Mouse (Mus musculus): Measurements from ENCODE around the gene Gpm6b. TPM values are rescaled to one million over a fixed set of nuclear protein-coding genes. Genes with fewer than 3 reads are reported as not detected.

The Gpm6b gene
- polyA plus RNA-seq, 1 experiment from 2014 or later = 7.2 TPM

DNA sequence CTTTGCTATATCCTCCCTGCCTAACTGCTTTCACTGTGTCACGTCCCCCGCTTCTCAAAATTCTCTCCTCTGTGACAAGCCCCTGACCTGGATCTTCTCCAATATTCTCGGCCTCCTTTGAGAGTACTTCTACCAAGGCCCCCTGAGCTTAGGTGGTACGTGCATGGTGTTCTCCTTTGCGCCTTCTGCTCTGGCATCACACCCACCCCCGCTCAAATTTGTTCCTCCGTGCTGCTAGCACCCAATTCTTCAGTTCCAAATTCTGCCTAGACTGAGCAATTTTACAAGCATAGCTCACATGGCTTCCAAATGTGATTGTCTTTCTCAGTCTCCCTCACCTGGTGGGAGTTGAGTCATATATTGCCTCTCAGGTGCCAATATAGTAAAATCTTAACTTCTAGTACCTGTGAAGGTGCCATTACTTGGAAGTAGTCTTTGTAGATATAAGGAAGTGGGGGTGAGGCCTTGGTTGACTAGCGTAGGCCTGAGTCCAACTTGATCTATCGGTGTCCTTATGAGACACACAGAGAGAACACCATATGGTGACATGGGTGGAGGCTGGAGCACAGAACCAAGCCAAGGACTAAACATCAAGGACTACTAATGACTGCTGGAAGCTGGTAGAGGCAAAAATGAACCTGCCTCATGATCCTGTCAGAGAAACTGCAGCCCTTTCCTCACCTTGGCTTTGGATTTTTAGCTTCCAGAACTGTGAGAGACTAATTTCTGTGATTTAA is 100.2 kb downstream of the Gpm6b start:
- Histone ChIP-seq H3K4me1 (no peaks in the 10 kb centered on the region), H3K4me3 (no peak overlapping the region)
- WGBS = 79% methylated on average over 9 of the region's 9 CpGs

DNA sequence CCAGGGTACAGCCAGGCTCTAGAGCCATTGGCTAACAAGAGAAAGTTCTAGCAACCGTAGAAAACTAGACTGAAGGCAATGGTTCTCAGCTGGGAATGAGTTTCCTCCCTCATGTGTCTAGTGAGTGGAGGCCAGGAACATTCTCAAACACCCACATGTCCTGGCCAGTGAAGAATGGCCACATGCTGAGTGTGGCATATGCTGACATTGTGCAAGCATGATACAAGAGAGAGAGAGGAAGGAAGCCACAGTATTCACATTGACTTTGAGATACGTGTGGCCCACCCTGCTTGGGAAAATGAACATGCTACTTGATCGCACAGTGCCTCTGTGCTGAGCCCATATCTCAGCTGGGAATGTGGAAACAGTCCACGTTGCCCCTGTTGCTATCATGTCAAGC is 101.2 kb downstream of the Gpm6b start:
- no peak overlapping the region for H3K4me2 ChIP-seq
- H3K4me3 ChIP-seq = no peak overlapping the region
- no peaks in the 10 kb centered on the region for H3K27me3 ChIP-seq (replicated peaks)
- H3K27ac ChIP-seq (replicated peaks) = no peak overlapping the region
- H3K9me3 ChIP-seq = no peaks in the 10 kb centered on the region
- no peak overlapping the region for H3K9ac ChIP-seq
- H3K36me3 ChIP-seq = no peaks in the 10 kb centered on the region
- no peak for ATAC-seq (ENCODE audit: extremely low read depth, insufficient number of reproducible peaks, low FRiP score, low TSS enrichment)
- WGBS = 71% methylated on average over 4 of the region's 4 CpGs
- no peaks in the 10 kb centered on the region for H3K4me1 ChIP-seq

More for the DNA sequence above, 100.2 kb downstream of the Gpm6b start:
- Histone ChIP-seq H3K9me3 (no peaks in the 10 kb centered on the region), H3K27me3 (replicated peaks) (no peaks in the 10 kb centered on the region), H3K9ac (no peak overlapping the region), H3K4me2 (no peak overlapping the region), H3K36me3 (no peaks in the 10 kb centered on the region), H3K27ac (replicated peaks) (no peak overlapping the region)
- no peak for ATAC-seq (ENCODE audit: extremely low read depth, insufficient number of reproducible peaks, low FRiP score, low TSS enrichment)

DNA sequence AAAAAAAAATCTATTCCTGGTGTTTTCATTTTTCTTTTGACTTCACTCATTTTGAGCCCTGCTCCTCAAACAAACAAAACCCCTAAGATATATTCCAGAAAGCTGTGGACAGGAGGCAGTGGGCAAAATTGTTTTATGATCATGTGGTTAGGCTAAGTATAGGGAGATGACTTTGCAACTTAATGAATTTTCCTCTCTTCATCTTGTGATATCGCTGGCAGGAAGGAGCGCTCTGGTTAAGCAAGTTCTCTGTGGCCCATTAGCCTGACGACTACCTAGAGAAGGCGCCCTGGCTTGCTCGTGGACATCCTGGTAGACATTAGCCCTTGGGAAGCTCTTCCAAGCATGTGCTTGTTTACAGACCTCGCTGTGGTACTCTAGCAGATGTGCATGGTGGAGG is 103.1 kb downstream of the Gpm6b start:
- H3K9me3 ChIP-seq = no peaks in the 10 kb centered on the region
- no peaks in the 10 kb centered on the region for H3K4me1 ChIP-seq
- WGBS = 71% methylated on average over 6 of the region's 6 CpGs
- H3K9ac ChIP-seq = no peak overlapping the region
- ATAC-seq (ENCODE audit: extremely low read depth, insufficient number of reproducible peaks, low FRiP score, low TSS enrichment) = no peak
- no peaks in the 10 kb centered on the region for H3K36me3 ChIP-seq
- H3K27ac ChIP-seq (replicated peaks) = no peak overlapping the region
- H3K27me3 ChIP-seq (replicated peaks) = no peaks in the 10 kb centered on the region
- no peak overlapping the region for H3K4me3 ChIP-seq
- no peak overlapping the region for H3K4me2 ChIP-seq

DNA sequence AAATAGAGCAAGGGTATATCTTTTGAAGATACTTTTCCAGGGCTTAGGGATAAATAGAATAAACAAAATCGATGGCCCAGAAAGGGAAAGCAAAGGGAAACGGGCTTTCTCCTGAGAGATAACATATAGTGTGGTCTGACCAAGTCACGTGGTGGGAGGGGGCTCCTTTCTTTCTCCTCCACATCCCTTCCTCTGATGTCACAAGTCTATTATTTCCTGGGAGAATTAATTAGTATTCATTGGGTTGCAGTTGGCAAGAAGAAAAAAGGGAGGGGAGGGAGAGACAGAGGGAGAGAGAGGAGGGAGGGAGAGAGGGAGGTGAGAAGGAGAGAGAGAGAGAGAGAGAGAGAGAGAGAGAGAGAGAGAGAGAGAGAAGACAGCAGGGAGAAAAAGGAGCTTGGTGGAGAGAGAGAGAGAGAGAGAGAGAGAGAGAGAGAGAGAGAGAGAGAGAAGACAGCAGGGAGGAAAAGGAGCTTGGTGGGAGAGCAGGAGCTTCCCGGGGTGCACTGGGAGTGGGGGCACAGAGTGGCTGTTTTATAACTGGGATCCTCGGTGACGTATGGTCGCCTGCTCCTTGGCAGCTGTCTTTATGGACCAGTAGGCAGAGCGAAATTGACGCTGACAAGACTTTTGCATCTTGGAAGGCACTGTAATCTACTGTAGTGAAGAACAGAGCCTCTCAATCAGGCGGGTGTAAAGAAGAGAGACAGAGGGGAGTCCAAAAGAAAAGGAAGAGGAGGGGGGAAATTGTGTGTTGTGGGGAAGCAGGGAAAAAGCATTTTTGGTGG is 105.7 kb downstream of the Gpm6b start:
- H3K4me1 ChIP-seq = no peaks in the 10 kb centered on the region
- peak overlapping the region; percentile 3; the same call in 1 of the 2 replicates for H3K9ac ChIP-seq
- no peak for ATAC-seq (ENCODE audit: extremely low read depth, insufficient number of reproducible peaks, low FRiP score, low TSS enrichment)
- no peaks in the 10 kb centered on the region for H3K9me3 ChIP-seq
- H3K4me3 ChIP-seq = peak overlapping the region; percentile 27; the same call in 1 of the 2 replicates
- no peaks in the 10 kb centered on the region for H3K36me3 ChIP-seq
- H3K27ac ChIP-seq (replicated peaks) = no peak overlapping the region
- H3K27me3 ChIP-seq (replicated peaks) = no peaks in the 10 kb centered on the region
- peak overlapping the region; percentile 55 for H3K4me2 ChIP-seq
- 24% methylated on average over 10 of the region's 10 CpGs for WGBS

DNA sequence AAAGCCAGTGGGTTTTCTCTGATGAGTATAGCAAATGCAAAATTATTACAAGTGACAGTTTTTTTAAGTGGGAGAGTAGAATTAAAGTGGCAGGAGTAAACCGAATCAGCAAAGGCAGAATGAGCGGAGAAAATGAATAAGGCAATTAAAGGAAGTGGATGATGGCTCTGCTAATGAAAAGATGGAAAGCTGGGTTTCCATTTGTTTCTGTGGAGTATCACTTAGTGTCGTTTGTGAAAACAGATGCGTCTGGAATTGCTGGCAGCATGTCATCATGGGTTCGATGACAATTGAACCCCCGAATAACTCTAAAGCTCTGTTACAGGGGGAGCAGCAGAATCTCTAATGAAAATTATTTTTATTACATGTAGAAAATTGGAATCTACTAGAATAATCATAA is 109.4 kb downstream of the Gpm6b start:
- ATAC-seq (ENCODE audit: extremely low read depth, insufficient number of reproducible peaks, low FRiP score, low TSS enrichment) = no peak
- Histone ChIP-seq H3K4me3 (no peak overlapping the region), H3K27me3 (replicated peaks) (no peaks in the 10 kb centered on the region), H3K36me3 (no peaks in the 10 kb centered on the region), H3K4me1 (no peaks in the 10 kb centered on the region), H3K4me2 (no peak overlapping the region), H3K9me3 (no peaks in the 10 kb centered on the region), H3K27ac (replicated peaks) (no peak overlapping the region), H3K9ac (no peak overlapping the region)
- 81% methylated on average over 6 of the region's 6 CpGs for WGBS

DNA sequence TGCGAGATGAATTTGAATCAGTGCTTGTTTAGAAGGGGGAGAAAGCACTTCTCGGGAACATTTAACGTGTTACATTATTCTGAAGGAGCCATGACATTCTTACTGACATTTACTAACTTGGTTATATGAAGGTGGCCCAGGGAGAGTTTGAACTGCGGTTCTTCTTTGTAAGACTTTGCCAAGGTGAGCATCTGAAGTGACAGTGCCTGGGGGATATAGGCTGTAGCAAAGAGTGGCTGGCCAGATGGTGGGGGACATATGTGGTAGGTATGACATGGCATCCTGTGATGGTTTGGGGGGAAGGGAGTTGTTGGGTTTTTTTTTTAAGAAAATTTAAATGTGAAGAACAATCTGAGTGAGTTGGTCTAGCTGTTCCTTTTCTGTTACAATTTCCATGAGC is 109.9 kb downstream of the Gpm6b start:
- Histone ChIP-seq H3K9ac (no peak overlapping the region), H3K36me3 (no peaks in the 10 kb centered on the region), H3K4me1 (no peaks in the 10 kb centered on the region), H3K4me3 (no peak overlapping the region), H3K27me3 (replicated peaks) (no peaks in the 10 kb centered on the region), H3K27ac (replicated peaks) (no peak overlapping the region), H3K9me3 (no peaks in the 10 kb centered on the region), H3K4me2 (no peak overlapping the region)
- ATAC-seq (ENCODE audit: extremely low read depth, insufficient number of reproducible peaks, low FRiP score, low TSS enrichment) = no peak
- 76% methylated on average over 4 of the region's 4 CpGs for WGBS

DNA sequence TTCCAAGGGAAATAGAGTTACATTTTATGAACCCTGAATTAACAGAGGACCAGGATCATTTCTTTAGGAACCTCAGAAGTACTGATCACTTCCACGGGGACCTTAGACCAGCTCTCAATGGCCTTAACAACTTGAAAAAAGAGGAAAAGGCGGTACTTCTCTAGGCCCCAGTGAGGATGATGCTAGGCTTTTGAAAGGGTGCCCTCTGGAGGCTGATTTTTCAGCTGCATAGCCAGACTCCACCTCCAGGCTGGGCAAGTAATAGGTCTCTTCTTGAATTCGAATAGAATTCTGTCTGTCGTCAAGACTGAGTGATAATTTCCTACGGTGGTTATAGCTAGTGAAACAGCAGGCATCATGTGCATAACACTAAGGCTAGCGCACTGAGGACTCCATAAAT is 113.1 kb downstream of the Gpm6b start:
- Histone ChIP-seq H3K4me2 (no peak overlapping the region), H3K9me3 (no peaks in the 10 kb centered on the region), H3K27ac (replicated peaks) (no peak overlapping the region), H3K36me3 (no peaks in the 10 kb centered on the region), H3K9ac (no peak overlapping the region), H3K4me3 (no peak overlapping the region), H3K4me1 (no peaks in the 10 kb centered on the region), H3K27me3 (replicated peaks) (no peaks in the 10 kb centered on the region)
- ATAC-seq (ENCODE audit: extremely low read depth, insufficient number of reproducible peaks, low FRiP score, low TSS enrichment) = no peak
- WGBS = 16% methylated on average over 6 of the region's 6 CpGs

DNA sequence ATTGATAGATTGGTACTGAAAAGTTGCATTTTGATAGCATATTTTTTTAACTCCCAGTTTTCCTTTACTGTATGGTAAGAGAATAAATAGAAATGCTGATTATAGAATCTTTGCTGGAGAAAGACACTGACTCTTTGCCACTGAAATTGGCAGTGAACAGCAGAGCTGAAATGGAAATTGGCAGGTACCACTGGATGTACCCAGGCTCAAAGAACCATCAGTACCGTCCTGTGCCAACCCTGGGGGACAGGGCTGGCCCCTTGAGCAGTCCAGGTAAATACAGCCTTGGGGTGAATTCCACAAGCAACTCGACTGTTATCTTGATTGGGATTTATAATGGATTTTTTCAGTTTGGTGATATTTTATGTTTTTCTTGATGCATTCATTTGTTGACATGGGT is 114.7 kb downstream of the Gpm6b start:
- WGBS = 55% methylated on average over 2 of the region's 2 CpGs

DNA sequence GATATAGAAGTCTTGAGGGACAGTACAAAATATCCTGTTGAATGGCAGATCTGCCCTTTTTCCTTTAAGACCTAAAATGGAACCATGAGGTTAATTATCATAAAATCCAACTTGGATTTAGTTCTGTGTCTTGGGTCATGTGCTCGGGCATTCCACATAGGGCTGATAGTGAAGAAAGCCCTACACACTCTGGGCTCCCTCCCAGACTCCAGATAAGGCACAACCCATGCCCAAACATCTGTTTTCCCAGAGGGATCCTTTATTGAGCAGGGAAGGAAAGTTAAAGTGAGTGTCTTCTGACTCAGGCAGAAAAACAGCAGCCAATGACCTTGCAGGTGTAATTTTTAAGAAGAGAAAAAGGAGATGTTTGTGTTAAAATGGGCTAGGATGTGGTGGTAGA is 116.2 kb downstream of the Gpm6b start:
- Histone ChIP-seq H3K4me1 (no peaks in the 10 kb centered on the region), H3K4me3 (no peak overlapping the region), H3K4me2 (no peak overlapping the region), H3K9ac (no peak overlapping the region), H3K9me3 (no peaks in the 10 kb centered on the region), H3K27me3 (replicated peaks) (no peaks in the 10 kb centered on the region), H3K36me3 (no peaks in the 10 kb centered on the region), H3K27ac (replicated peaks) (no peak overlapping the region)
- 43% methylated on average over 1 of the region's 1 CpGs for WGBS
- no peak for ATAC-seq (ENCODE audit: extremely low read depth, insufficient number of reproducible peaks, low FRiP score, low TSS enrichment)

More for the DNA sequence above, 114.7 kb downstream of the Gpm6b start:
- ATAC-seq (ENCODE audit: extremely low read depth, insufficient number of reproducible peaks, low FRiP score, low TSS enrichment) = no peak
- H3K27me3 ChIP-seq (replicated peaks) = no peaks in the 10 kb centered on the region
- H3K27ac ChIP-seq (replicated peaks) = no peak overlapping the region
- no peaks in the 10 kb centered on the region for H3K36me3 ChIP-seq
- no peak overlapping the region for H3K4me3 ChIP-seq
- no peaks in the 10 kb centered on the region for H3K9me3 ChIP-seq
- H3K9ac ChIP-seq = no peak overlapping the region
- H3K4me2 ChIP-seq = no peak overlapping the region
- H3K4me1 ChIP-seq = no peaks in the 10 kb centered on the region

DNA sequence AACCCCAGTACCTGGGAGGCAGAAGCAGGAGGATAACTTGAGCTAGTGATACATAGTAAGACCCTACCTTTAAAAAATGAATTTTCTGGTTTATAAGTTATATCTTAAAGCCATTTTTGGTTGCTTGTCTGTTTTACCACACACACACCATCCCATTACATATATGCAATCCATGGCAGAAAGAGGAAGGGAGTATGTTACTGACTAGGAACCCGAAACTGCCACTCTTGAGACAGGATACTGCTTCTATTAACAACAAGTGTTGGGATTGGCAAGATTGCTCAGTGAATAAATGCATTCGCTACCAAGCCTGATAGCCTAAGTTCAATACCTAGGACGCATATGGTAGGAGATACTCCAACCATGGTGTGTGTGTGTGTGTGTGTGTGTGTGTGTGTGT is 117.6 kb downstream of the Gpm6b start:
- Histone ChIP-seq H3K36me3 (no peaks in the 10 kb centered on the region), H3K9ac (no peak overlapping the region), H3K27me3 (replicated peaks) (no peaks in the 10 kb centered on the region), H3K4me3 (no peak overlapping the region), H3K9me3 (no peaks in the 10 kb centered on the region), H3K27ac (replicated peaks) (no peak overlapping the region), H3K4me1 (no peaks in the 10 kb centered on the region), H3K4me2 (no peak overlapping the region)
- 89% methylated on average over 3 of the region's 3 CpGs for whole genome bisulfite sequencing
- ATAC-seq (ENCODE audit: extremely low read depth, insufficient number of reproducible peaks, low FRiP score, low TSS enrichment) = no peak

DNA sequence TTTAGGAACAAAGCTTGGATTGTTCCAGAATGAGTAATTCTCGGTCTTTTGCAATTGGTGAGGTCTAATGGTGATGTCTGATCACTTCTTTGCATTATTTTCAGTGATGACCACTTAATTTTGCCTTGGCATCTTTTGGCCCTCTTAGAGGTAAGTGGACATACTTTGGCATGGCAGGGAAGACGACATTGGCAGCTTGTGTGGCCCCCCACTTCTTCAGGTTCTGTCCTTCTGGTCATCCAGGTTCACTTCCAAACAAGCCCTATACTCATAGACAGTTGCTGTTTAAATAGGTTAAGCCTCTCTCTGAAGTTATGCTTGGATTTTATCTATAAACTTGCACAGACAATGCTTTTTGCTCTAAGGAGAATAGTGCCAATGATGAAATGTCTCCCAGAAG is 120.2 kb downstream of the Gpm6b start:
- Histone ChIP-seq H3K4me2 (no peak overlapping the region), H3K27me3 (replicated peaks) (no peaks in the 10 kb centered on the region), H3K9ac (no peak overlapping the region), H3K36me3 (no peaks in the 10 kb centered on the region), H3K9me3 (no peaks in the 10 kb centered on the region), H3K4me3 (no peak overlapping the region), H3K4me1 (no peaks in the 10 kb centered on the region), H3K27ac (replicated peaks) (no peak overlapping the region)
- ATAC-seq (ENCODE audit: extremely low read depth, insufficient number of reproducible peaks, low FRiP score, low TSS enrichment) = no peak
- WGBS = 44% methylated on average over 2 of the region's 2 CpGs
